Mouse (Mus musculus) spleen, adult 12 weeks (tissue): ENCODE measurements at regions not wholly inside any gene's neighbourhood (a gene's known extent, or its start where the extent isn't known, plus 50 kb on each side); places are given as distances from the start of the nearest gene placed in this dataset.

Experiments used
- DNase-seq: peaks from one replicate; pipeline ENCODE4 v3.0.0; 2022; ENCODE audit warnings: low spot score

DNA sequence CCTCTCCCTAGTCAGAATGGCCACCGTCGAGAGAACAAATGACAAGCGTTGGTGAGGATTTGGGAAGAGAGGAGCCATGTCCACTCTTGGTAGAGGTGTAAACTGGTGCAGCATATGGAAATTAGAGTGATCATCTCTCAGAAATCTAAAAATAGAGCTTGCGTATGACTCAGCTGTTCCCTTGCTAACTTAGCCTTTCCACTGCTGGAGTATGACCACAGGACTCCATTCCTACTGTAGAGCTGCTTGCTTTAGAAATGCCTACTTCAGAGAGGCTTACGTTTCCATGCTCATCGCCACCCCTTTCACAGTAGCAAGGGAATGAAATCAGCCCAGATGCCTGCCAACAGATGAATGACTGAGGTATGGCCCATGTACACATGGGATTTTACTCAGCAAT is 277.4 kb downstream of the Gpat3 start:
- DNase-seq, result no peak

DNA sequence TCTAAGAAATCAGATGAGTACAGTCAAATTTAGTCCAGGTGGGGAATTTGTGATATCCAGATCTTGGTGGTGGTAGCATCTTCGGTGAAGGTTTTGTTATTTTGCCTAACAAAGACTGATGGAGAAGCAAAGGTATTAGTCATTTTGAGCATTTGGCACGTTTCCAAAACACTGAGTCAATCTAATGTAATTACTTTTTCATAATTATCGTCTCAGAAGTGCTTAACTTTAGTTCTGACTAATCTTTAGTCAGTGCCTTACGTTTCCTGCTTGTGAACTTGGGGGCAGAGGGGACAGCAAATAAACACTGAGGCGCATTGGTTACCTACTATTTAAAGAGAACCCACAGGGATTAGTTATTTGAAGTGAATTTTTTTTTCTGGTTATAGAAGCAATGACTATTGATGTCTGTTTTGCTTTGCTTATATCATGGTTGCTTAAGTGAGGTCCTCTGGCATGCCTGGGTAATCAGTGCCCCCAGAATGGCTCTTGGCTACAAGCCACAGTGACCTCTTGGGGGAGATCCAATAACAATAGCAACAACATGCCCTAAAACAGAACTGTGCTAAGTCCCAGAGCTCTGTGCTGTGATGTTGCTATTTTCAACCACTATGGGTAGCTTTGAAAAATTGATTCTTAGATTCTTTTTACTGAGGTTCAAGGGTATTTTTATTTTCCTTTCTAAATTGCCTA is 275.1 kb downstream of the Gpat3 start:
- no peak for DNase-seq

DNA sequence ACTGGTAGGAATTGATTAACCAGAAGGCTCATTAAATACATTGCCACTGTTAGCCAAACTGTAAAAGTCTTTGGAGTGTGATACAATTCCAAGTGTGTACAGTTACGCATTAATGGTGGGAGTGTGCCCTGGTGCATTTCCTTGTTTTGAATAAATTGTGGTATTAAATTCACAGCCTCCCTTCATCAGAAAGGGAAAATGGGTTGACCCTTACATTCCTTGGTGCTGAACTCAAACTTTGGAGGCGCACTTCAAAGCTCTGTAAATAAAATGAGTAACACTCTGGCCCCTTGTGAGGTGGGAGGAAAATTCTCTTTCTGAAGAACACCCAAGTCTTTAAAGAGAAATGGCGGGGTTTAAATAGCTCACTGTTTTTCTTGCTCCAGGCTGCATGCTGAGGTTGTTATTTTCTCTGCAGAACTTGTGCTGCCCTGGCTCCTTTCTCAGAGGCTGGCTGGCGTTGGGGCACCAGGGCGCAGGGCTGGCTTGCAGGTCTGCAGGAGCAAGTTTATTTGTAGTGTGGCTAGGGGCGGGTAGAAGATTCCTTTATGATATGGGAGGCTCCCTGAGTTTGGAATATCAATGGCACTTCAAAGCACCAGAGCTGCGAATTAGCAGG is 266.7 kb downstream of the Gpat3 start:
- DNase-seq, result no peak

DNA sequence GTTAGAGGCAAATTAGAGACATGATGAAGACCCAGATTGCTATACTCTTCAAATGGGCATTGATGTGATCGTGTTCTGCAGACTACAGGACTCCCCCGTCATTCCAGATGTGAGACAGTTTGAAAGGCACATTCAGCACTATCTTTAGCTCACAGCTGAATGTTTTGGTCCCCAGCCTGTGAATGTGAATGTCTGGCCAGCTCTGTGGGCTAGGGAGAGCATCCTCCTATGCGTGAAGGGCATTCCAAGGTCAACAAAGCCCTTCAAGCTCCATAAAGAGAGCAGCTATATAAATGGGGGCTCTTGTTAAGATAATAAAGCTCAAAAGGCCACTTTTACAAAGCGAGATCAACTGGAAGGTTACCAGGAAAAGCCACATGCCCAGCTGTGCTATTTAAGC is 266.1 kb downstream of the Gpat3 start:
- no peak for DNase-seq

DNA sequence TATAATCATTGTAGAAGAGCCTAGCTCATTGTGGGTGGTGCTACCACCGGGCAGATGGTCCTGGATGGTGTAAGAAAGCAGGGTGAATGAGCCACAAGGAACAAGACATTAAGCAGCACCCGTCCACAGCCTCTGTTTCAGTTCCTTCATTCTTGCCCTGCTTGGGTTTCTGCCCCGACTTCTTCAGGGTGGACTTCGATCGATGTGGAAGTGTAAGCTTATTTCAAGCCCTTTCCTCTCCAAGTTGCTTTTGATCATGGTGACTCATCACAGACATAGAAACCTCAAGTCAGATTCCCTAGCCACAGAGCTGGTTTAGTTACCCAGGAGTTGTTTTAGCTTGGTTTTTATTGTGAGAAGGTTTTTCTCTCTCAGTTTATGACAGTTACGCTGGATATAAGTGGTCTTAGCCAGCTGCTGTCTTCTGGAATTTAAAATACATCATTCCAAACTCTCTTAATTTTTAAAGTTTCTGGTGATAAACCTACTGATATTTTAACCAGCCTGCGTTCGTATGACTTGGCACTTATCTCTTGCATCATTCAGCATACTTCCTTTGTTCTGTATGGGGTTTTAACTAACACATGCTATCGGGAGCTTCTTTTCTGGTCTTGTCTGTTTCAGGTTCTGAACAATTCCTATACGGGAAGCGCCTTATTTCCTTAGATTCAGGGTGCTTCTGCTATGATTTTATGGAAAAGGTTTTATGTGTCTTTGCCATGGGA is 255.6 kb downstream of the Gpat3 start:
- DNase-seq, result no peak

DNA sequence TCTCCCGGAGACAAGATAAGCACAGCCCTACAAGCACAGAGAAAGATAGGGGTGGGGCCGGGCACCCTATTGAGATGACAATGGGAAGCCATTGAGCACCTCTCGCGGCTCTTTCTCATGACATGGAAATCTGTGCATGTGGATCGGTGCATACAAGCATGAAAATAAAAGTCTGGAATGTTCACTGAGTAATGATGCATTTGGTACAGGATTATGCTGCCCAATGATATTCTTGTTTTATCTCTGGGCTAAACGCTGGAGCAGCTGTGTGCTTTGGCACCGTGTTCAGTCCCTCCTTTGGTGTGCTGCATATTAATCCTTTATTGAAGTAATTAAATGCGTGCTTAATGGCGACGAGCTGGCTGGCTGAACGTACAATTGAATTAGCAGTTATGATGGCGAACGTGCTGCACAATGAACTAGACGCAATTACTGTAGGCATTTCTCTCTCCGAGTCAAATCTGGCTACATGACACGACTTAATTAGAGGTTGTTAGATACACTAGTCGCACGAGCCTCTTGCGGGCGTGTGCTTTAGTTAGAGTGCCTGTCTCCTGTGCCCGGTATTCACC is 245.6 kb downstream of the Gpat3 start:
- DNase-seq, result no peak

DNA sequence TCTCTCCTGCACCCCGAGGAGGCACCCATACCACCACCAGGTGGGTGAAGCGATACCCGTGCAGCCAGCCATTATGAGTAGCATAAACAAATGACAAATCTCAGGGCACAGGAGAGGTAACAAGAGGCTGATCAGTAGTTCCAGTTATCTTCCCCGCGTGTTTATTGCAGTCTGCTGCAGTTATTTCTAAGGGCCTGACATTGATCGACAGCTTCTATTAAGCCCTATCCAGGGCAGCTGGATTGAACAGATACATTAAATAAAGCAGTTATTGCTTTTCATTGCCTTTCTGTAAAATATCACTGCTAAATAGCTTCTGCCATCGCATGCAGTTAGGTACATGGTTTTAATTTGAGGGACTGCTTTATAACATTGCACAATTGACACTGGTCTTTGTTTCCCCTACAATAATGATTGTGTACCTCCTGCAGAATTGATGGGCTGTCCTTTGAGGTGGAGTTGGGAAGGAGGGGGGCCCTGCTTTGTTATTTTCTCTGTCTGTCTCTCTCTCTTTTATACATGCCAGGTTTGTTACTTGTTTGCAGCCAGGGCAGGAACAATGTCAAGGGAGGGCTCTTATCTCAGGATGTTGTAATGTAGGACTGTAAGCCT is 245.0 kb downstream of the Gpat3 start:
- DNase-seq, result no peak

DNA sequence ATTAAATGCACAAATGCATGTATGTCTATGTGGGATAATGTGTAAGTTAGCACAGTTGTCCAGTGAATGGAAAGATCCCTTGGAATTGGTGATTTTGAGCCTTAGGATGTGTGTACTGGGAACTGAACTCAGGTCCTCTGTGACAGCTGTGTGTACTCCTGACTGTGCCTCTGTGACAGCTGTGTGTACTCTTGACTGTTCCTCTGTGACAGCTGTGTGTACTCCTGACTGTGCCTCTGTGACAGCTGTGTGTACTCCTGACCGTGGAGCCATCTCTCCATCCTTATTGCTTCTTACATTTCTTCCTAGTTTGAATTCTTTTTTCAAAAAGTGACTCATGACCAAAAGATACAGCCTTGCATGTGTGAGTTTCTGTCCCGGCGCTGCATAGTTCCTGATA is 239.7 kb downstream of the Gpat3 start:
- DNase-seq, result no peak

DNA sequence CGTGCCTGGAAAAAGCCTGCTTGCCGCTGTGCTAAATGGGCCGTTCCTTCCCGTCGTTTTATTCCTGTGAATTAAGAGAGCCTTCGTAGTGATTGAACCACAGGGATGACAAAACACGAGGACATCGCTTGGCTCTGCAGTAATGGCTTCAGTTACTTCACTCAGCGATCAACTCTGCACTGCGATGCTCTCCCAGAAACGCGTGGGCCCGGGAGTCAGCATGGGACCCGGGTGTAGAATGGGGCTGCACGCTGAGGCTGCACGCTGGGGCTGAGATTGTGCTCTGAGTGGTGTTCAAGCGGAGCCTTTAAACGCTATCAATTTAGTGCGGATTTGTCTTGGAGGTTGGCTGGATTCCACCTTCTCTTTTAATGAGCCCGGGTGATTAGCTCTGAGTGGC is 237.1 kb downstream of the Gpat3 start:
- no peak for DNase-seq

DNA sequence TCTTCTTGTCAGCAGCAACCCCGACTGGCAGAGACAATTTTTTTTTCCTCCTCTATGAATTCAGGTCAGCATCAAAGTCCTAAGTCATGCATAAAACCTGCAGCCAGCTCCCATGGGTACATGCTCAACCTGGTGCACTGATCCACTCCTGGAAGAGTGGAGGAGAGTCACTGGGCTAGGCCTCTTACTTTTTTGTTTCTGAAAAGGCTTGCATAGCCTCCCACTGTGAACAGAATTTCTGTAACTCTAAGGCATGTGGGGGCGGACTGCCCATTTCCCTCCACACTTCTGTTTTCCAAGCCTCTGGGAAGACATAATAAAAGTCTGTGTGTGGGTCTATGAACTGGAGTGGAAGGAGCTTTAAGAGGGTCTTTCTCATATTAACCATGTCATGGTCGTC is 218.8 kb downstream of the Gpat3 start:
- DNase-seq, result no peak

DNA sequence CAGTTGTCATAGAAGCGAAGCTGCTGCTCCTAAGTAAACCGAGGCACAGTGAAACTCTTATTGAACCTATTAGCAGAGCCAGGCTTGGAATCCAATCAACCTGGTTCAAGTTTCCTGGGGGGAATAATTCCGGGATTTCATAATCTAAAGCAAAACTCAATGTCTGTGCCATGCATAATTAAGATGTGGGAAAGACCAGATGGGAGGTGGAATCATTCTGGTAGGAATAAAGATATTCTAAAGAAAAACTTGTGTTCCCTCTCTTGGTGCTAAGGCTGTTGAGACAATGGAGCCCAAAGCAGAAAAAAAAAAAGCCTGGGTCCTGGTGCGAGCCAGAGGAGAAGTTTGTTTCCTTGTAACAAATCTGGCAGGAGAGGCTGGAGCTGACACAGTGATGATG is 217.7 kb downstream of the Gpat3 start:
- DNase-seq, result no peak

DNA sequence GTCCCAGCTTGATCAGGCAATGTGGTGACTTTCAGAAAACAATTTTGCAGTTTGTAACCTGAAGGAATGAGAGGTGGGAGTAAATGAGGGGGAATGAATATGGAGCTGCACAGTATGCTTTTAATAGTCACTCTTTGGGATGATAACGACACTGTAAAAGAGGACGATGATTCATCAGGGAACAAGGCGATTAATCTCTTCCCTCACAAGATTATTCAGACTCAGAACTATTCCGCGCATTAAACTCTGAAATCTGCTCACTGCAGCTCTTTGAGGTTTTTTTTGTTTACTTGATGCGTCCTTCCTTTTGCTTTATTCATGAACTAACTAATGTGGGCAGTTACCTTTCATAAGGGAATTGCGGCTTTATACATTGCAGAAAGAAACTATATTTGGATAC is 206.1 kb downstream of the Gpat3 start:
- DNase-seq, result no peak

DNA sequence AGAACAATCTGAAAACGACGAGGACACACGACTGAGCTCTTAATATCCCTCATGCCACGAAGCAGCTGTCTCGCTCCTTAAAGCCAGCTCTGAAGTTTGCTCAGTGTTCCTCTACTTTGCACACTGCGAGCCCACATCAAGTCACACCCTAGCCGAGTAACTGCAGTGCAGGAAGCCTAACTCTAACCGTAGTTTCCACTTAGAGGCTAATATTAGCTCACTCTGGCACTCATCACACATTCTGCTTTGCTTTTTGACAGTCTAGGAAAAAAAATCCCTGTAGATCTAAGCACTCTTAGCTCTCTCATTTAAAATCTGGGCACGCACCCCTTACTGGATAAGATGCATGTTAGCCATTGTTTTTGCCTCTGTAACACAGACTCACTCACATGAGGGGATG is 195.0 kb downstream of the Gpat3 start:
- no peak for DNase-seq

DNA sequence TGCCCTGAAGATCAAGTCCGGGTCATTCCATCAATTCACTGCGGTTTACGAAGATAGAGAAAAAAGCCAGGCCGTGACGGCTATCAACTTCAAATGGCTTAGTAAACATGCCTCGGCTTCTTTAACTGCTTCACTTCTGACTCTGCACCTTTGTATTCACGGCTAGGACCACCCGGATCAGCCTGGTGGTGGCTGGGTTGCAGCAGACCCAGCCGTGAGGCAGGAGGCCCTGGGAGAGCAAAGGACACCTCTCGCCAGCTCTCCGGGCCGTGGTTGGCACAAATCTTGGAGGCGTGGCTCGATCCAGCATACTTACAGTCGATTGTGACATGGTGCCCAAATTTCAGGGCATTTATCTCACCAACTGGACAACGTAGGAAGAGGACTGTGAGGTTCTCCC is 187.5 kb downstream of the Gpat3 start:
- no peak for DNase-seq

DNA sequence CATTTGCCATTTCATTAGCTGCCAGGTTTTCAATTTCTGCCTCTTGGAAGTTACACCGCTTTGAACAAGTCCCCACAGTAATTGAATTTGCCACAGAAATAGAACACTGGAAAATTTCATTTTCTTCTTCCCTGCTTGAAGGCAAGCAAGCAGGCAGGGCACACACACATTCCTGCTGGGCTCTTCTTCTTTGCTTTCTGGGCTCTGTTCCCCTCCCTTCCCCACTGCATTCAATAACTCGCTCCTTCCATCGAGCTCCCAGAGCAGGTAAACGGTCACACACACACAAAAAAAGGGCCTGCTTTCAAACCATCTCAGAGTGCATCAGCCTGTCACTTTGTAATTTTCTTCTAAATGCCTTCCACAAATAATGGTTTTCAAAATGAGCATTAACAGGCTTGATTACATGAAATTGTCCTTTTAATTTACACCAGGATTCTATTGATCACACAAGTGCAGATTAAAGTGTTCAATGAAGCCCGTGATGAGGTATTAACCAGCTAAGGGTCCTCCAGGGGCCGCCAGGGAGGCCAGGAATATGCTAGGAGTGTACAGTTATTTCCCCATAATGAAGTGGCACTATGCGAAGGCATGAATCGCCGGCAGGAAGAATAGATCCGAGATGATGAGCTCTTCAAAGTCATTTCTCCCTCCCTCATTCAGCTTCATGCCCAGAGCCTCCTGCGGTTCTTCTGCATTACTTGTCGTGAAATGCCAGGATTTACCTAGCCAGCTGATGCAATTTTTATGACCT is 186.8 kb downstream of the Gpat3 start:
- DNase-seq, result no peak

DNA sequence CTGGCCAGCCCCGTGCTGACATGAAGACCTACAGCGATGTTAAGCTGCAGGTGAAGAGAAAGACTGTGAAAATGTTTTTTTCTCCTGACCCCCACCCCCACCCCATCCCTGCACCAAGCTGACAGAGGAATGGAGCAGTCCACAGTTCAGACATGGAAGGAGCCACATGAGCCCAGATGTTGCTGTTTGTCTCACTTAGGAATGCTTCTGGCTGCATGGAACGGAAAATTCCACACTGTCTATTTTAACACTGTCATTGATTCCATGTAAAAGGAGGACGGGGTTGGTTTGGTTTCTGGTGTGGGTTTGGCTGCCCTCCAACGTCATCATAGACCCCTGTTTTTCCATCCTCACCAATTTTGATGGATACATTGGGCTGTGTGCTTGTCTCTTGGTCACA is 179.3 kb downstream of the Gpat3 start:
- no peak for DNase-seq

DNA sequence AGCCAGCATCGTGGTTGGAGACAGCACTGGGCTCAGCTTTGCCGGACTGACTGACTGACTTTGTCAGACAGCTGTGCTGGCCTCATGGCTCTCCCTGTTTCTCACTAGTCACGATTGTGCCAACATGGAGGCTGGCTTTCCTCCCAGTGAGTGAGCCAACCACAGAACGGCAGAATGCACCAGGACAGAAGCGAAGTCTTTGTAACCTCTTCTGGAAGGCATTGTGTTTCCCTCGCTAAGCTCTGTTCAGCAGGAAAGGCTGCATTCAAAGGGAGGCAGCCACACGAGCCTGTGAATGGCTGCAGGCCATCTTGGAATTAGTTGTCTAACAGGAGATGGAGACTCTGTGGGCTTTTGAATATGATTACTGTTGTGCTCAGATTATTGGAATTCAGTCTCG is 178.3 kb downstream of the Gpat3 start:
- DNase-seq, result no peak

DNA sequence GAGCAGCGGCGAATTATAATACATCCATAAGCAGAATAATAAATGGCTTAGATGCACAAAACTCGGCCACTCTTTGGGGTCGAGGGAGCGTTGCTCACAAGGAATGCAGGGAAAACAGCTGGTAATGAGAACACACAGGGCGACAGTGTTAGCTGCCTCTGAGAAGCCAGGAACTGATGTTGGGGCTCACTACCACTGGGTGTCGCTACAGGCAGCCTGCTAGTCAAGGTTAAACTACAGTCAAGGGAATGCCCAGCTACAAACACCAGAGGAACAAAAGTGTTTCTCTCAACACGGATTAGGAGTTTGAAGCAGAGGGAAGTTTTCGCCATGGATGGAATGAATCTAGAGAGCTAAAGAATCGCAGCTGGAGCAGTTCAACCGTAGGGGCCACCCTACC is 175.3 kb downstream of the Gpat3 start:
- no peak for DNase-seq

DNA sequence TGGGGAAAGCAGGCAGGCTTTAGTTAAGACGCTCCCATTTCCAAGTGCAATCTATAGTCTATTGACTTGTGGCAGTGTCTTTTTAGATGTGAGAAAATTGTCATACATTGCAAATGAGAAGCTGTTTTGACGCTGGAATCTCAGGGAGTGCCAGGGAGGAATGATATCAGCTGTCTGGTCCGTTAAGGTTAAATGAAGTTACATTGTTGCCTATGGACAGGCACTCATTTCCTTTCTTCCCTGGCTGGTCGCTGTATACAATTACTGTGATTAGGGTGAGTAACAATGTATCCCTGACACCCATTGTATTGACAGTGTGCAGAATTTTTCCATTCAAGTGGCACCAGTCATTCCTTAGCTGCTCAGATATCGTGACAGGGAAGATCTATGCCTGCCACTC is 168.3 kb downstream of the Gpat3 start:
- no peak for DNase-seq

DNA sequence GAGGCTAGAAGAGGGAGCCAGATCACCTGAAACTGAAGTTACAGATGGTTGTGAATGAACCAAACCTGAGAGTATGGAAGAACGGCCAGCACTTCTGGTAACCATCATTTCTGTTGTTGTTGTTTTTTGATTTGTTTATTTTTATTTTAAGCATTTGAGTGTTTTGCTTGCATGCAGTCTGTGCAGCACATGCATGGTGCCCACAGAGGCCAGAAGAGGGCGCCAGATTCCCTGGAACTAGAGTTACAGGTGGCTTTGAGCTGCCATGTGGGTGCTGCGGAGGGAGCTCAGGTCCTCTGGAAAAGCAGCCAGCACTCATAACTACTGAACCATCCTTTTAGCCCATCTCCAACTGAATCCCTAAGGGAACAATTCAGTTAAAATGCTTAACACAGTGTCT is 159.7 kb downstream of the Gpat3 start:
- DNase-seq, result no peak

DNA sequence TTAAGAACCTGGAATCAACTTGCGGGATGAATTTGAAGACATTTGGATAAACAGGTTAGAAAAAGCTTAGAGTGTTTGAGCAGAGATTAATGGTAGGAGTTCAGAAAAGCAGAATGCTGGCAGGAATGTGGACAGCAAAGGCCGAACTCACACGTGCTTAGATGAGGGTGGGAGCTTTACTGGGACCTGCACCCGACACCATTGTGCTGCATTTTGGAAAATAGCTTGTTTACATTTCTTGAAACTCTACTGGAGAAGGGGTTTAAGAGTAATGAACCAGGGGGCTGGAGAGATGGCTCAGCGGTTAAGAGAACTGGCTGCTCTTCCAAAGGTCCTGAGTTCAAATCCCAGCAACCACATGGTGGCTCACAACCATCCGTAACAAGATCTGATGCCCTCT is 154.9 kb downstream of the Gpat3 start:
- no peak for DNase-seq

DNA sequence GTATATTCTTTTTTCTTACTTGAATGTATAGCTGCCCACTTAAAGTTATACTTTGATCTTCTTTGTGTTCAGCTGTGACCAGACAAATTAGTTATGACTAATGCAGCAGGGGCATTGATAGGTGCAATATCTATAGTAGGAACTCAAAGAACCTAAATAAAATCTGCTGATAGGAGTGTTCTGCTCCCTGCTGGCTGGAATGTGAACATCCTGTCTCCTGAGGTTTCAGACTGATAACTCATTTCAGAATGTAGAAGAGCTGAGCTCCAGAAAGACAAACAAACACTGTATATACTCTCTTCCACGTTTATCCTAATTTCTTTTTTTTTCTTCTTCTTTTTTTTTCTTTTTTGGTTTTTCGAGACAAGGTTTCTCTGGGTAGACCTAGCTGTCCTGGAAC is 146.9 kb downstream of the Gpat3 start:
- DNase-seq, result no peak
